ENCODE assay signal across 13 mouse cellular contexts in the genomic region with DNA sequence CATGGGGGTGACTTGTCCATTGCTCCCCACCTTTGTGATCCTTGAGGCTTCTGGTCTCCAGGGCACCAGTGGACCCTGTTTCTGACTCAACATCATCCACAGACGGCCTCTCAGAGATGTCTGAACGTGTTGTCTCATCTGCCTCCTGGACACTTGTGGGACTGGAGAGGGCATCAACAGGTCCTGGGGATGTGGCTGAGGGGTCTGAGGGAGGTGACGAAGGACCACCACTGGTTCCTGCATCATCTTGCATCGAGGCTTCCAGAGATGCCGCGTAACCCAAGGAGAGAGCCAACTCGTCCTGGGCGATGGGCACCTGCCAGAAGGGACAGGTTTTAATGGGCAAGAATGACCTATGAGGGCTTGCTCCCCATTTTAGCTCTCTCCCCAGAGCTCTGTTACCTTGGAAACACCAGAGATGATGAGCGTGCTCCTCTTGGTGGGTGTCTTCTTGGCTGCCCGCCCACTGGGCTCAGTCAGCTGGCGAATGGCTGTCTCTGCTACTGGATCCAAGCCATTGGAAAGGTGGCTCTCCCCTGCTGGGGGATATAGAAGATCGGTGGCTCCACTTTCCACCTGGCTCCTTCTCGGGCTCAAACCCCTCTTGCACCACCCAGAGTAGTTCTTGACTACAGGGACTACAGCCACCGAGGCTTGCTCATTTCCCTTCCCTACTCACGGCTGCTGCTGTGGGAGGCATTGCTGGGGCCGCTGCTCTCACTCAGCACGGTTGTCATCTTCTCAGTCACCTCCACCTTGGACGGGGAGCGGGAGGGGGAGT. TPM values are rescaled to one million over a fixed set of nuclear protein-coding genes. Genes with fewer than 3 reads are reported as not detected.
DNase-seq lines count a peak whose midpoint lies in the region; ATAC-seq and TF ChIP-seq lines count a peak whose summit lies in the region.
"Had no signal": no experiment of that assay in that cellular context is flagged by ENCODE, and none has a peak within 500 bp of the region (broad histone marks: within the 10 kb centered on the region; RNA-seq: fewer than 3 reads in every experiment).

No protein-coding gene starts in this region.

- TF ChIP-seq CTCF in cerebellum, adult 2 months (IDR thresholded peaks at IDR 0.05; ENCODE audit: borderline replicate concordance, insufficient read depth, low read depth, low read length), result no peak
- no peak for TF ChIP-seq CTCF in olfactory bulb, adult 2 months (IDR thresholded peaks at IDR 0.05; ENCODE audit: insufficient read depth, low read depth, low read length)

- TF ChIP-seq POLR2A in cerebellum, adult 2 months (IDR thresholded peaks at IDR 0.05; ENCODE audit: borderline replicate concordance, insufficient read depth, low read length), result no peak
- TF ChIP-seq POLR2A in olfactory bulb, adult 2 months (IDR thresholded peaks at IDR 0.05; ENCODE audit: insufficient read depth, low read depth, low read length), result no peak

- no peak for ATAC-seq in erythroblast, adult 5-6 weeks (replicated peaks; ENCODE audit: low FRiP score, poor library complexity, severe bottlenecking)

- no peak overlapping the region for H3K27ac ChIP-seq in cerebellum, adult 2 months (ENCODE audit: insufficient read depth, low read length)
- peak overlapping the region; percentile 67 for H3K27ac ChIP-seq in olfactory bulb, adult 2 months (ENCODE audit: insufficient read depth, low read depth, low read length)
- H3K27ac ChIP-seq: embryonic facial prominence, embryonic 13.5 days; gastrocnemius, adult 2 months had no signal

- peaks cover 23% of the 10 kb centered on the region for H3K4me1 ChIP-seq in cerebellum, adult 2 months (ENCODE audit: control insufficient read depth, insufficient read depth, low read length)
- peaks cover 48% of the 10 kb centered on the region for H3K4me1 ChIP-seq in olfactory bulb, adult 2 months (ENCODE audit: control insufficient read depth, insufficient read depth, low read length)

- WGBS in cerebellum, adult 2 months, result 13% methylated on average over 19 of the region's 19 CpGs
- 48% methylated on average over 19 of the region's 19 CpGs for WGBS in olfactory bulb, adult 2 months

- peak; percentile 60 to 65 for DNase-seq in cerebellum, adult 2 months
- DNase-seq in cerebellum, postnatal 25 days, result peak; percentile 64 to 78
- peak; percentile 67 to 77 for DNase-seq in layer of hippocampus, postnatal 10 days (ENCODE audit: low spot score in 2 of 2)
- DNase-seq in urinary bladder, postnatal 36 days (ENCODE audit: low spot score in 2 of 2), result no peak
- DNase-seq in embryo, embryonic 9.5 days (ENCODE audit: extremely low spot score), result no peak
- DNase-seq: gastrocnemius, adult 2 months; kidney, adult 11 months; liver; lung, postnatal 36 days; thymus, adult 18-20 months had no signal

- H3K27me3 ChIP-seq in cerebellum, adult 2 months (ENCODE audit: control insufficient read depth, insufficient read depth, low read length), result no peaks in the 10 kb centered on the region

- H3K4me3 ChIP-seq in cerebellum, adult 2 months (replicated peaks; ENCODE audit: insufficient read depth, low read depth, low read length), result no peak overlapping the region
- no peak overlapping the region for H3K4me3 ChIP-seq in olfactory bulb, adult 2 months (ENCODE audit: insufficient read depth, low read depth, low read length)
- H3K4me3 ChIP-seq: embryonic facial prominence, embryonic 13.5 days; gastrocnemius, adult 2 months had no signal

RNA-seq across cellular contexts. Expression of a gene that starts 6.4 kb away (rescaled TPM):
- 112 and 113 TPM in 2 replicates for polyA plus RNA-seq in cerebellum, adult 2 months (2012; rRNA removed)
- total RNA-seq in layer of hippocampus, postnatal 10 days (2021), result 100 to 1,000 TPM; 108 to 115 TPM
- not detected in 2 replicates for polyA plus RNA-seq in olfactory bulb, adult 2 months (2012; ENCODE audit: insufficient read depth, insufficient read length, low replicate concordance, missing spikeins)
- 13.4 and 16.3 TPM in 2 replicates for total RNA-seq in erythroblast, adult 5-6 weeks (2015; ENCODE audit: low replicate concordance)
- total RNA-seq in erythroblast, adult 5-6 weeks (2017; ENCODE audit: low replicate concordance), result 14.1 and 17.0 TPM in 2 replicates

RNA-seq across cellular contexts. Expression of a gene that starts 8.2 kb away (rescaled TPM):
- 35.8 and 36.0 TPM in 2 replicates for polyA plus RNA-seq in cerebellum, adult 2 months (2012; rRNA removed)
- 10 to 100 TPM; 25.9 to 26.5 TPM for total RNA-seq in layer of hippocampus, postnatal 10 days (2021)
- polyA plus RNA-seq in olfactory bulb, adult 2 months (2012; ENCODE audit: insufficient read depth, insufficient read length, low replicate concordance, missing spikeins), result not detected in 2 replicates
- total RNA-seq in erythroblast, adult 5-6 weeks (2015; ENCODE audit: low replicate concordance), result 2.5 and 4.6 TPM in 2 replicates
- total RNA-seq in erythroblast, adult 5-6 weeks (2017; ENCODE audit: low replicate concordance), result 8.4 and 14.6 TPM in 2 replicates

RNA-seq across cellular contexts. Expression of a gene that starts 12.2 kb away (rescaled TPM):
- 23.5 and 23.6 TPM in 2 replicates for polyA plus RNA-seq in cerebellum, adult 2 months (2012; rRNA removed)
- total RNA-seq in layer of hippocampus, postnatal 10 days (2021), result 10 to 100 TPM; 16.5 to 18.5 TPM
- 150 TPM in 1 of 2 replicates, not detected in the other for polyA plus RNA-seq in olfactory bulb, adult 2 months (2012; ENCODE audit: insufficient read depth, insufficient read length, low replicate concordance, missing spikeins)
- total RNA-seq in erythroblast, adult 5-6 weeks (2015; ENCODE audit: low replicate concordance), result 9.2 and 17.1 TPM in 2 replicates
- total RNA-seq in erythroblast, adult 5-6 weeks (2017; ENCODE audit: low replicate concordance), result 4.9 and 5.7 TPM in 2 replicates

RNA-seq across cellular contexts. Expression of a gene that starts 20.8 kb away (rescaled TPM):
- 63.1 and 63.5 TPM in 2 replicates for polyA plus RNA-seq in cerebellum, adult 2 months (2012; rRNA removed)
- 10 to 100 TPM; 69.9 to 74.3 TPM for total RNA-seq in layer of hippocampus, postnatal 10 days (2021)
- polyA plus RNA-seq in olfactory bulb, adult 2 months (2012; ENCODE audit: insufficient read depth, insufficient read length, low replicate concordance, missing spikeins), result not detected in 2 replicates
- 45.2 and 69.0 TPM in 2 replicates for total RNA-seq in erythroblast, adult 5-6 weeks (2015; ENCODE audit: low replicate concordance)
- total RNA-seq in erythroblast, adult 5-6 weeks (2017; ENCODE audit: low replicate concordance), result 159 and 219 TPM in 2 replicates

RNA-seq across cellular contexts. Expression of a gene that starts 25.3 kb away (rescaled TPM):
- 105 and 120 TPM in 2 replicates for polyA plus RNA-seq in cerebellum, adult 2 months (2012; rRNA removed)
- total RNA-seq in layer of hippocampus, postnatal 10 days (2021), result 10 to 100 TPM; 73.5 to 76.2 TPM
- not detected in 2 replicates for polyA plus RNA-seq in olfactory bulb, adult 2 months (2012; ENCODE audit: insufficient read depth, insufficient read length, low replicate concordance, missing spikeins)
- total RNA-seq in erythroblast, adult 5-6 weeks (2015; ENCODE audit: low replicate concordance), result 20.8 and 24.2 TPM in 2 replicates
- 18.1 and 18.8 TPM in 2 replicates for total RNA-seq in erythroblast, adult 5-6 weeks (2017; ENCODE audit: low replicate concordance)

Comparison
In these comparisons a context has a peak if more than half of its experiments do, and no peak if none do; other contexts are left out.
1. DNase-seq: peak in cerebellum, adult 2 months (2 of 2), cerebellum, postnatal 25 days (2 of 2) and layer of hippocampus, postnatal 10 days (2 of 2); none in urinary bladder, postnatal 36 days (0 of 2) and embryo, embryonic 9.5 days (single experiment).
2. RNA of a gene that starts 6.4 kb away (total RNA-seq): 108 to 115 TPM in layer of hippocampus, postnatal 10 days; 13.4 to 17.0 TPM in erythroblast, adult 5-6 weeks; every median in the first group is over 4 times any median in the second.